Mouse (Mus musculus) CH12.LX (cell line): Measurements from ENCODE around the gene Magix. TPM values are rescaled to one million over a fixed set of nuclear protein-coding genes. Genes with fewer than 3 reads are reported as not detected.

Experiments used
- DNase-seq: peaks from one replicate; pipeline ENCODE4 v3.0.0-alpha.2; 2013; ENCODE audit errors: extremely low read depth
- H3K27ac ChIP-seq: 2 replicates; pipeline ENCODE4 v1.5.1; 2012; ENCODE audit warnings: low read depth, mild to moderate bottlenecking, control low read depth, moderate library complexity; ENCODE audit not compliant: insufficient read depth
- H3K27me3 ChIP-seq: replicated peaks from 2 replicates; pipeline ENCODE3; 2012; ENCODE audit warnings: inconsistent platforms
- H3K36me3 ChIP-seq, 2 experiments: replicated peaks in 1 of 2; 2 replicates each; pipeline versions ENCODE3 to v1.6.1; 2012; ENCODE audit warnings: inconsistent platforms in 1 of 2, low read length in 1 of 2, mild to moderate bottlenecking in 1 of 2, mixed read lengths in 1 of 2, moderate library complexity in 1 of 2; ENCODE audit not compliant: control insufficient read depth in 1 of 2, insufficient read depth in 1 of 2
- H3K4me1 ChIP-seq, 2 experiments: 2 replicates each; pipeline ENCODE4 v1.6.1; 2012; ENCODE audit warnings: inconsistent platforms in 1 of 2, moderate library complexity in 1 of 2; ENCODE audit not compliant: insufficient read depth in 2 of 2, control insufficient read depth in 1 of 2
- H3K4me2 ChIP-seq: 2 replicates; pipeline ENCODE4 v1.6.1; 2012; ENCODE audit warnings: low read depth, mild to moderate bottlenecking, control low read depth; ENCODE audit not compliant: poor library complexity, insufficient read depth, severe bottlenecking
- H3K4me3 ChIP-seq, 3 experiments: fragments of 150-350 bp in 1 of 3; sonication (generic) in 1 of 3; replicated peaks in 1 of 3; 2 replicates each; pipeline versions ENCODE3 to v1.5.1; 2011 to 2012; ENCODE audit warnings: low read depth in 2 of 3, low read length in 2 of 3, mild to moderate bottlenecking in 2 of 3, moderate library complexity in 2 of 3, control low read depth in 1 of 3, improper control_type of control experiment in 1 of 3, inconsistent platforms in 1 of 3, mixed read lengths in 1 of 3; ENCODE audit not compliant: poor library complexity in 1 of 3
- H3K79me2 ChIP-seq: replicated peaks from 2 replicates; pipeline ENCODE4 v1.6.1; 2012; ENCODE audit warnings: mild to moderate bottlenecking, moderate library complexity; ENCODE audit not compliant: control insufficient read depth, poor library complexity, insufficient read depth, severe bottlenecking; ENCODE audit errors: extremely low read depth
- H3K9ac ChIP-seq: 2 replicates; pipeline ENCODE4 v1.6.1; 2012; ENCODE audit warnings: low read depth, mild to moderate bottlenecking, control low read depth, moderate library complexity; ENCODE audit not compliant: insufficient read depth
- H3K9me3 ChIP-seq: replicated peaks from 2 replicates; pipeline ENCODE3; 2012; ENCODE audit warnings: low read length, inconsistent platforms, mixed read lengths
- BHLHE40 ChIP-seq: IDR thresholded peaks from 2 replicates; pipeline ENCODE4 v1.6.1; 2011; ENCODE audit warnings: mild to moderate bottlenecking, low read depth, low read length, improper control_type of control experiment
- CHD1 ChIP-seq: IDR thresholded peaks from 2 replicates; pipeline ENCODE4 v1.6.1; 2012; ENCODE audit warnings: low read depth, low read length, improper control_type of control experiment, inconsistent platforms
- CHD2 ChIP-seq: IDR thresholded peaks from 2 replicates; pipeline ENCODE4 v1.6.1; 2011; ENCODE audit warnings: low read length, improper control_type of control experiment
- CTCF ChIP-seq, 2 experiments: IDR thresholded peaks in 1 of 2; conservative IDR thresholded peaks in 1 of 2; 2 replicates each; pipeline ENCODE4 v1.5.1; 2011 to 2012; ENCODE audit warnings: low read depth in 2 of 2, low read length in 2 of 2, improper control_type of control experiment in 1 of 2, inconsistent platforms in 1 of 2, mild to moderate bottlenecking in 1 of 2, moderate library complexity in 1 of 2
- E2F4 ChIP-seq: IDR thresholded peaks from 2 replicates; pipeline ENCODE4 v1.6.1; 2011; ENCODE audit warnings: low read depth, low read length, improper control_type of control experiment; ENCODE audit not compliant: insufficient replicate concordance
- ELF1 ChIP-seq: IDR thresholded peaks from 2 replicates; pipeline ENCODE4 v1.6.1; 2014; ENCODE audit warnings: low read depth, mild to moderate bottlenecking, inconsistent platforms, low read length, improper control_type of control experiment
- EP300 ChIP-seq: IDR thresholded peaks from 2 replicates; pipeline ENCODE4 v1.6.1; 2011; ENCODE audit warnings: low read length, improper control_type of control experiment
- ETS1 ChIP-seq: conservative IDR thresholded peaks from 2 replicates; pipeline ENCODE4 v1.6.1; 2012; ENCODE audit warnings: low read depth, mild to moderate bottlenecking, inconsistent platforms, low read length, improper control_type of control experiment, moderate library complexity
- GABPA ChIP-seq: IDR thresholded peaks from 2 replicates; pipeline ENCODE4 v1.6.1; 2012; ENCODE audit warnings: low read depth, low read length, improper control_type of control experiment, inconsistent platforms; ENCODE audit not compliant: insufficient replicate concordance
- HCFC1 ChIP-seq: IDR thresholded peaks from 2 replicates; pipeline ENCODE4 v1.6.1; 2012; ENCODE audit warnings: low read depth, mild to moderate bottlenecking, inconsistent platforms, low read length, improper control_type of control experiment
- IRF4 ChIP-seq: IDR thresholded peaks from 2 replicates; pipeline ENCODE4 v1.6.1; 2014; ENCODE audit warnings: low read depth, mild to moderate bottlenecking, inconsistent platforms, low read length, improper control_type of control experiment
- JUN ChIP-seq: IDR thresholded peaks from 2 replicates; pipeline ENCODE4 v1.6.1; 2011; ENCODE audit warnings: low read depth, mild to moderate bottlenecking, low read length, improper control_type of control experiment, moderate library complexity; ENCODE audit not compliant: insufficient read depth
- JUND ChIP-seq: conservative IDR thresholded peaks from 2 replicates; pipeline ENCODE4 v1.6.1; 2011; ENCODE audit warnings: low read depth, low read length, improper control_type of control experiment
- MAFK ChIP-seq: IDR thresholded peaks from 2 replicates; pipeline ENCODE4 v1.6.1; 2011; ENCODE audit warnings: low read length, improper control_type of control experiment; ENCODE audit not compliant: insufficient replicate concordance
- MAX ChIP-seq: IDR thresholded peaks from 2 replicates; pipeline ENCODE4 v1.6.1; 2011; ENCODE audit warnings: low read length, improper control_type of control experiment
- MAZ ChIP-seq: IDR thresholded peaks from 2 replicates; pipeline ENCODE4 v1.6.1; 2012; ENCODE audit warnings: low read depth, mild to moderate bottlenecking, inconsistent platforms, low read length, improper control_type of control experiment, moderate library complexity
- MEF2A ChIP-seq: IDR thresholded peaks from 2 replicates; pipeline ENCODE4 v1.6.1; 2014; ENCODE audit warnings: low read depth, mild to moderate bottlenecking, inconsistent platforms, low read length, improper control_type of control experiment, borderline replicate concordance
- MXI1 ChIP-seq: IDR thresholded peaks from 2 replicates; pipeline ENCODE4 v1.6.1; 2011; ENCODE audit warnings: mild to moderate bottlenecking, low read depth, low read length, improper control_type of control experiment
- NRF1 ChIP-seq: IDR thresholded peaks from 2 replicates; pipeline ENCODE4 v1.6.1; 2014; ENCODE audit warnings: low read depth, mild to moderate bottlenecking, inconsistent platforms, low read length, improper control_type of control experiment, moderate library complexity
- PAX5 ChIP-seq: IDR thresholded peaks from 2 replicates; pipeline ENCODE4 v1.6.1; 2012; ENCODE audit warnings: low read length, inconsistent platforms, mixed read lengths
- POLR2A ChIP-seq: IDR thresholded peaks from 2 replicates; pipeline ENCODE4 v1.6.1; 2011; ENCODE audit warnings: low read depth, mild to moderate bottlenecking, improper control_type of control experiment, low read length
- RAD21 ChIP-seq: IDR thresholded peaks from 2 replicates; pipeline ENCODE4 v1.6.1; 2011; ENCODE audit warnings: low read depth, mild to moderate bottlenecking, low read length, improper control_type of control experiment, moderate library complexity
- RCOR1 ChIP-seq: conservative IDR thresholded peaks from 2 replicates; pipeline ENCODE4 v1.6.1; 2012; ENCODE audit warnings: low read depth, mild to moderate bottlenecking, inconsistent platforms, low read length, improper control_type of control experiment
- SIN3A ChIP-seq: IDR thresholded peaks from 2 replicates; pipeline ENCODE4 v1.6.1; 2012; ENCODE audit warnings: low read length, improper control_type of control experiment, inconsistent platforms
- SMC3 ChIP-seq: IDR thresholded peaks from 2 replicates; pipeline ENCODE4 v1.6.1; 2011; ENCODE audit warnings: low read depth, low read length, improper control_type of control experiment
- TBP ChIP-seq: conservative IDR thresholded peaks from 2 replicates; pipeline ENCODE4 v1.6.1; 2011; ENCODE audit warnings: low read depth, low read length, improper control_type of control experiment
- TCF12 ChIP-seq: IDR thresholded peaks from 2 replicates; pipeline ENCODE4 v1.6.1; 2014; ENCODE audit warnings: low read depth, mild to moderate bottlenecking, inconsistent platforms, low read length, improper control_type of control experiment
- UBTF ChIP-seq: IDR thresholded peaks from 2 replicates; pipeline ENCODE4 v1.6.1; 2012; ENCODE audit warnings: low read depth, mild to moderate bottlenecking, inconsistent platforms, low read length, improper control_type of control experiment, moderate library complexity
- USF1 ChIP-seq: IDR thresholded peaks from 2 replicates; pipeline ENCODE4 v1.6.1; 2014; ENCODE audit warnings: low read depth, mild to moderate bottlenecking, inconsistent platforms, low read length, improper control_type of control experiment
- USF2 ChIP-seq: conservative IDR thresholded peaks from 2 replicates; pipeline ENCODE4 v1.6.1; 2011; ENCODE audit warnings: low read depth, low read length, improper control_type of control experiment
- ZC3H11A ChIP-seq: IDR thresholded peaks from 2 replicates; pipeline ENCODE4 v1.6.1; 2012; ENCODE audit warnings: low read depth, mild to moderate bottlenecking, inconsistent platforms, low read length, improper control_type of control experiment
- ZKSCAN1 ChIP-seq: IDR thresholded peaks from 2 replicates; pipeline ENCODE4 v1.6.1; 2012; ENCODE audit warnings: low read depth, inconsistent platforms, low read length, improper control_type of control experiment, borderline replicate concordance
- ZMIZ1 ChIP-seq: IDR thresholded peaks from 2 replicates; pipeline ENCODE4 v1.6.1; 2012; ENCODE audit warnings: low read depth, mild to moderate bottlenecking, inconsistent platforms, low read length, improper control_type of control experiment
- ZNF384 ChIP-seq: IDR thresholded peaks from 2 replicates; pipeline ENCODE4 v1.6.1; 2012; ENCODE audit warnings: low read depth, low read length, improper control_type of control experiment, inconsistent platforms
- dilution Hi-C: fragments of 300-500 bp; cut with MboI; formaldehyde crosslinking; loops from 2 replicates; pipeline ENCODE4 v1.14.3; 2020; ENCODE audit warnings: low sequenced_read_pairs; ENCODE audit not compliant: extremely low pct_unique_long_range_greater_than_20kb, extremely low pct_ligation_motif_present
- in situ Hi-C: fragments of 300-500 bp; cut with MboI; formaldehyde crosslinking; loops from 3 replicates; pipeline ENCODE4 v1.14.3; 2019; ENCODE audit warnings: low sequenced_read_pairs, low pct_ligation_motif_present, low pct_unique_long_range_greater_than_20kb, mixed read lengths
- polyA plus RNA-seq: library from polyadenylated mRNA; unstranded; fragments of >175 nt; gene quantifications from 2 replicates; pipeline ENCODE4 v1.2.1, GENCODE M21; 2012; ENCODE audit warnings: low read depth; ENCODE audit not compliant: insufficient read length
- total RNA-seq, 2 experiments: library from RNA; depleted of rRNA; stranded (reverse); fragments of 300-350 nt in 1 of 2; fragments of >200 nt in 1 of 2; gene quantifications; 2 replicates each; pipeline ENCODE4 v1.2.3; 2012 to 2014

Magix gene
- total and polyA plus RNA-seq, 3 experiments, result not detected

- H3K36me3 ChIP-seq, result no peaks in the 10 kb centered on the region
- peaks cover 13% of the 10 kb centered on the region for H3K27me3 ChIP-seq
- peak; percentile 68 for DNase-seq
- H3K4me3 ChIP-seq, result peak within 1 kb of the TSS; percentile 15 to 58 (median 36)
- no peaks in the 10 kb centered on the region for H3K9me3 ChIP-seq
- dilution Hi-C loops, result no loop called here
- peak within 1 kb of the TSS; percentile 48; the same call in 1 of the 2 replicates for H3K9ac ChIP-seq
- H3K4me2 ChIP-seq, result peak within 1 kb of the TSS; percentile 93
- TF ChIP-seq E2F4, result no peak
- TF ChIP-seq ELF1, result peak; percentile 36; the same call in 1 of the 2 replicates
- TF ChIP-seq MXI1, result peak; percentile 75
- no peak for TF ChIP-seq RCOR1
- no peak for TF ChIP-seq EP300
- TF ChIP-seq ZNF384, result no peak
- TF ChIP-seq USF2, result no peak
- TF ChIP-seq POLR2A, result peak; percentile 42; the same call in 1 of the 2 replicates
- TF ChIP-seq IRF4, result no peak
- no peak for TF ChIP-seq ETS1
- peak; percentile 82 for TF ChIP-seq NRF1
- TF ChIP-seq BHLHE40, result no peak
- TF ChIP-seq TCF12, result peak; percentile 28; the same call in 1 of the 2 replicates
- no peak for TF ChIP-seq USF1
- TF ChIP-seq SIN3A, result peak; percentile 87
- no peak for TF ChIP-seq CHD1
- TF ChIP-seq RAD21, result no peak
- TF ChIP-seq SMC3, result no peak
- no peak for TF ChIP-seq PAX5
- no peak for TF ChIP-seq CHD2
- TF ChIP-seq JUN, result no peak
- TF ChIP-seq MEF2A, result 0 out of 2 replicates have a peak, but pooled peaks have one; percentile 16
- TF ChIP-seq ZMIZ1, result no peak
- no peak for TF ChIP-seq MAX
- TF ChIP-seq MAFK, result no peak
- 0 out of 2 replicates have a peak, but pooled peaks have one; percentile 62 for TF ChIP-seq MAZ
- no peak for TF ChIP-seq UBTF
- no peak for TF ChIP-seq TBP
- TF ChIP-seq CTCF (conservative IDR thresholded peaks at IDR 0.05 in 1 of 2, IDR thresholded peaks at IDR 0.05 in 1 of 2; ENCODE audit: low read depth in 2 of 2, low read length in 2 of 2), result no peak
- no peak for TF ChIP-seq ZKSCAN1
- no peak for TF ChIP-seq JUND
- no peak for TF ChIP-seq GABPA
- TF ChIP-seq ZC3H11A, result no peak
- peak; percentile 47; the same call in 1 of the 2 replicates for TF ChIP-seq HCFC1
- in situ Hi-C loops, result no loop called here
- peaks cover 0 to 4% of the 10 kb centered on the region in 2 experiments; a peak in 1 of 4 replicates for H3K4me1 ChIP-seq
- no peaks in the 10 kb centered on the region for H3K79me2 ChIP-seq
- H3K27ac ChIP-seq, result no peak within 1 kb of the TSS
Observed at GRCm38 (mm10) chrX:7638401-7639091, 42.5 kb downstream of the Magix start, which contains the start of gene Syp. Gene Syp, plus strand, starts transcription at chrX:7638471.
